Mouse (Mus musculus) embryonic fibroblast, embryonic 13.5 days (primary cell): ENCODE results near the gene Bnc2.

Experiments
- CTCF ChIP-seq: IDR thresholded peaks from 2 replicates; pipeline ENCODE4 v1.5.1; 2011; ENCODE audit warnings: mild to moderate bottlenecking, control low read depth, low read length, moderate library complexity, borderline replicate concordance; ENCODE audit not compliant: insufficient read depth
- POLR2A ChIP-seq: IDR thresholded peaks from 2 replicates; pipeline ENCODE4 v1.6.1; 2011; ENCODE audit warnings: low read depth, mild to moderate bottlenecking, control low read depth, low read length, moderate library complexity

DNA sequence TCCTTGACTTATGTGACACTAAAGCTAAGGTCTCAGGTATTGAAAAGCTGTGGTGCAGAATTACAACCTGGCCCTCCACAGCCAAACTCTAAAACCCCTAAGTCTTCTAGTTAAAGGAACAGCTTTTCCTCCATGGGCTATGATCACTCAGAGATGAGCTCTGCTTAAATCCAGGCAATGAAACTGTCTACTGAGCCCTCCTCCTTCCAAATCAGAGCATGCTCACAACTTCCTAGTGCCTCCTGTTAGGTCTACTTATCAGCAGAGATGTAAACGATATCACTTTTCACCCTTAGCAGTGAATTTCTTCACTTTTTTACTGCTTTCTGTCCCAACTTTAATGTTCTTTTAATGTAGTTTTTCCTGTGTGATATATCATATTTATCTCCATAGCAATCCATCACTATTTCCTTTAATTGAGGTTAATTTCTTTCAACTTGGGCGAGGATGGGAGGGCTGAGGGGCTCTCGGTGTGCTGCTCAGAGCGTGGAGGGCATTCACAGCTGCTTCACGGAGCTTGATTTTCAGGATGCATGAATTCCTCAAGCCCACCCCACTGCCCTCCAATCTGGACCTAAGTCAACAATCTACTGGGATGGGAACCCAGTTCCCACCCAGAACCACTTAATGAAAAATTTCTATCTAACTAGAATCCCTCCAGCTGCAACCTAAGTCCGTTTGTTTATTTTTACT, 94.7 kb downstream of the Bnc2 start:
- TF ChIP-seq POLR2A (no peak), CTCF (no peak)
